ENCODE assay signal across 8 mouse cellular contexts in genomic region chr6:94596761-94597485, GRCm38 (mm10).
DNase-seq lines count a peak whose midpoint lies in the region; ATAC-seq and TF ChIP-seq lines count a peak whose summit lies in the region.

No protein-coding gene starts in this region.

- DNase-seq in adrenal gland, adult (ENCODE audit: inconsistent age in 2 of 2, low spot score in 1 of 2) = peak; percentile 2 to 59
- DNase-seq in adrenal gland, postnatal 4 days (ENCODE audit: low spot score in 2 of 2) = no peak
- DNase-seq in kidney, postnatal 10 days = peak; percentile 59
- DNase-seq in kidney, adult 11 months = no peak
- DNase-seq in B cell, adult 2 months = peak; percentile 21 to 36
- peak; percentile 27 for DNase-seq in heart, postnatal 0 days (ENCODE audit: low spot score)
- DNase-seq in yolk sac, embryonic 10.5 days (ENCODE audit: low spot score) = no peak
- DNase-seq in cerebellum, adult 9-11 months = no peak

- no peak overlapping the region for H3K9ac ChIP-seq in heart, postnatal 0 days (replicated peaks; ENCODE audit: low read depth, low read length)

- H3K9me3 ChIP-seq in heart, postnatal 0 days (replicated peaks; ENCODE audit: control insufficient read depth, low read length) = no peaks in the 10 kb centered on the region

- H3K4me2 ChIP-seq in heart, postnatal 0 days (ENCODE audit: low read depth, low read length) = no peak overlapping the region

- H3K36me3 ChIP-seq in heart, postnatal 0 days (replicated peaks; ENCODE audit: control insufficient read depth, insufficient read depth, low read length) = no peaks in the 10 kb centered on the region; the same call in 1 of the 2 replicates

- H3K27ac ChIP-seq in heart, postnatal 0 days (ENCODE audit: low read depth) = peak overlapping the region; percentile 32; the same call in 1 of the 2 replicates

- no peak for TF ChIP-seq EP300 in heart, postnatal 0 days (IDR thresholded peaks at IDR 0.05; ENCODE audit: low read depth)

- H3K27me3 ChIP-seq in heart, postnatal 0 days (ENCODE audit: control insufficient read depth, insufficient read depth, low read length) = no peaks in the 10 kb centered on the region

- no peak for ATAC-seq in heart, postnatal 0 days (ENCODE audit: insufficient read depth, low read depth)

- WGBS in heart, postnatal 0 days = 57% methylated on average over 10 of the region's 10 CpGs

- H3K4me1 ChIP-seq in heart, postnatal 0 days (ENCODE audit: control insufficient read depth, insufficient read depth) = peaks cover 42% of the 10 kb centered on the region

- no peak overlapping the region for H3K4me3 ChIP-seq in heart, postnatal 0 days (ENCODE audit: low read depth, low read length)

- TF ChIP-seq CTCF in heart, postnatal 0 days (IDR thresholded peaks at IDR 0.05; ENCODE audit: low read depth) = peak; percentile 35

Comparison
In these comparisons a context has a peak if more than half of its experiments do, and no peak if none do; other contexts are left out.
1. DNase-seq: peak in adrenal gland, adult (2 of 2), kidney, postnatal 10 days (single experiment), B cell, adult 2 months (2 of 2) and heart, postnatal 0 days (single experiment); none in adrenal gland, postnatal 4 days (0 of 2), kidney, adult 11 months (single experiment), yolk sac, embryonic 10.5 days (single experiment) and cerebellum, adult 9-11 months (single experiment).